Mouse (Mus musculus): ENCODE data around the gene Tmem52b. TPM values are rescaled to one million over a fixed set of nuclear protein-coding genes. Genes with fewer than 3 reads are reported as not detected.

Tmem52b gene
- 0.03 TPM in 1 of 2 replicates, not detected in the other for polyA plus RNA-seq (2012; rRNA removed)

GRCm38 (mm10) chr6:129512367-129512766, at the start of gene Tmem52b:
TSS of gene Tmem52b (plus strand) at chr6:129512555.

GRCm38 (mm10) chr6:129507024-129507423, 5.3 kb upstream of the Tmem52b start, which contains the start of gene Olr1:
TSS of gene Olr1 (minus strand) at chr6:129507165.

DNA sequence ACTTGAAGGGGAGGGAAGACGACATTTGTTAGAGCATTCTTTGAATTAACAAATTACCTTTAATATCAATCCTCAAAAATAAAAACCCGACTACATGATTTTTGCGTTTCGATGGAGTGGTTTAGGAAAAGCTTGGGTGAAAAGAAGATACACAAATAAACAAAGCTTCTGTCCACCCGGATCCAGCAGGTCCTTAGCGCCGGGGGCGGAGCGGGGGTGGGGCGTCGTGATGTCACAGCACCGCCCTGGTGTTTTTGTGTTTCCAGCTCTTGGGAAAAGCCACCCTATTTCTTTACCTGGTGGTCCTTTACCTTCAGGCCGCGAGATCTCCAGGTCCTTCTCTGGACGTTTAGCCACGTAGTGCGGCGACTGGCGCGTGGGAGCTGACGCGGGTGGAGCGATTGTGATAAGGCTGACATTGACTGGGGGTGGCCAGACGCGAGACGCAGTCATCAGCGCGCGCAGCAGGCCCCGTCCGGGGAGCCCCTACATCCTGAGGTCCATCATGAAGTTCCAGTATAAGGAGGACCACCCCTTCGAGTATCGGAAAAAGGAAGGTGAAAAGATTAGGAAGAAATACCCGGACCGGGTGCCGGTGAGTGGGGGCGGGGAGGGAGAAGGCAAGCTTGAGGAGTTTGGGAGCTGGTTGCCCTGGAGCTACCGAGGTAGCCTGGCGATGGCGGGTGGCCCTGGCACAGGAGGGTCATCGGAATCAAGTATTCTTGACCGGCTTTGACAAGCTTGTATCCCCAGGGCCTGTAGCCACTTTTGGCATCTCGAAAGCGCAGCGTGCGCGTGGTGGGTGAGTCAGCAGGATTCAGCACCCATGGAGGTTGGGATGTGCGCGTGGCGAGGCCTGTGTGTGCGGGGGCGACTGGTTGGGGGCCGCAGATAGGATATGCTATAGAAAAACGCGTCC, 20.8 kb downstream of the Tmem52b start, which contains the start of gene Gabarapl1:
Gabarapl1 (plus strand) TSS at position 219 of the 919 bp plus-strand sequence.

Other genes starting within 250 kb of the Tmem52b start
- 0.10 and 0.49 TPM in 2 replicates for gene Cd69, start 237.1 kb upstream of the Tmem52b start, polyA plus RNA-seq (2012; rRNA removed)
- gene 4922502D21Rik, start 180.8 kb upstream of the Tmem52b start, polyA plus RNA-seq (2012; rRNA removed), result 0.09 TPM in 1 of 2 replicates, not detected in the other
- 0.43 and 0.61 TPM in 2 replicates for gene Clec12a, start 169.9 kb upstream of the Tmem52b start, polyA plus RNA-seq (2012; rRNA removed)
- 0.09 and 0.12 TPM in 2 replicates for gene Clec12b, start 126.7 kb upstream of the Tmem52b start, polyA plus RNA-seq (2012; rRNA removed)
- 1.7 TPM in 2 replicates for gene Clec1b, start 115.3 kb upstream of the Tmem52b start, polyA plus RNA-seq (2012; rRNA removed)
- 0.26 and 0.66 TPM in 2 replicates for gene Clec9a, start 103.7 kb upstream of the Tmem52b start, polyA plus RNA-seq (2012; rRNA removed)
- 0.70 and 0.99 TPM in 2 replicates for gene Clec1a, start 60.6 kb upstream of the Tmem52b start, polyA plus RNA-seq (2012; rRNA removed)
- 0.05 and 0.06 TPM in 2 replicates for gene Olr1, start 5.4 kb upstream of the Tmem52b start, polyA plus RNA-seq (2012; rRNA removed)
- gene Gabarapl1, start 20.6 kb downstream of the Tmem52b start, polyA plus RNA-seq (2012; rRNA removed), result 147 and 162 TPM in 2 replicates
- gene Klre1, start 65.3 kb downstream of the Tmem52b start, polyA plus RNA-seq (2012; rRNA removed), result 0.06 and 0.15 TPM in 2 replicates
- 0.23 TPM in 1 of 2 replicates, not detected in the other for gene Klrd1, start 79.2 kb downstream of the Tmem52b start, polyA plus RNA-seq (2012; rRNA removed)
- gene Klrk1, start 111.3 kb downstream of the Tmem52b start, polyA plus RNA-seq (2012; rRNA removed), result 0.15 and 0.29 TPM in 2 replicates
- gene Klrc3, start 130.8 kb downstream of the Tmem52b start, polyA plus RNA-seq (2012; rRNA removed), result not detected in 2 replicates
- gene Klrc2, start 148.1 kb downstream of the Tmem52b start, polyA plus RNA-seq (2012; rRNA removed), result not detected in 2 replicates
- gene Klrc1, start 166.4 kb downstream of the Tmem52b start, polyA plus RNA-seq (2012; rRNA removed), result not detected in 2 replicates
- gene Klri1, start 204.6 kb downstream of the Tmem52b start, polyA plus RNA-seq (2012; rRNA removed), result 0.06 TPM in 1 of 2 replicates, not detected in the other
- gene Klri2, start 227.9 kb downstream of the Tmem52b start, polyA plus RNA-seq (2012; rRNA removed), result 0.01 TPM in 1 of 2 replicates, not detected in the other